Mouse (Mus musculus) retina, postnatal 7 days (tissue): Measurements from ENCODE around the gene Eef1akmt4.

Experiments used
- DNase-seq: peaks from one replicate; pipeline ENCODE4 v3.0.0-alpha.2; 2012; ENCODE audit warnings: low read depth, low spot score

The Eef1akmt4 gene

GRCm38 (mm10) chr16:20611357-20612227 lies at the start of gene Eef1akmt4, which contains the start of the genes Gm49333 and Alg3:
Eef1akmt4 (plus strand) TSS chr16:20611593.
Gm49333 (plus strand) TSS chr16:20611610.
Alg3 (minus strand) TSS chr16:20611735.
- DNase-seq, result peak; percentile 69

GRCm38 (mm10) chr16:20565075-20565474 lies 46.3 kb upstream of the Eef1akmt4 start:
- DNase-seq, result no peak

- DNase-seq, result no peak
Observed at GRCm38 (mm10) chr16:20589366-20589938, 21.9 kb upstream of the Eef1akmt4 start, which contains the start of gene Vwa5b2. Vwa5b2 (plus strand) TSS chr16:20589471.

- DNase-seq, result no peak
Observed at GRCm38 (mm10) chr16:20589939-20590679, 21.3 kb upstream of the Eef1akmt4 start.

GRCm38 (mm10) chr16:20590680-20591038 lies 20.7 kb upstream of the Eef1akmt4 start:
- DNase-seq, result no peak

- DNase-seq, result no peak
Observed at GRCm38 (mm10) chr16:20591076-20591705, 20.2 kb upstream of the Eef1akmt4 start.

GRCm38 (mm10) chr16:20595060-20595673 lies 16.2 kb upstream of the Eef1akmt4 start:
- peak; percentile 57 for DNase-seq

- no peak for DNase-seq
Observed at GRCm38 (mm10) chr16:20595737-20596136, 15.7 kb upstream of the Eef1akmt4 start.

GRCm38 (mm10) chr16:20596687-20597441 lies 14.5 kb upstream of the Eef1akmt4 start:
- no peak for DNase-seq

- DNase-seq, result no peak
Observed at GRCm38 (mm10) chr16:20600511-20600910, 10.9 kb upstream of the Eef1akmt4 start.

- DNase-seq, result no peak
Observed at GRCm38 (mm10) chr16:20604705-20605104, 6.7 kb upstream of the Eef1akmt4 start.

GRCm38 (mm10) chr16:20610501-20611356 lies 664 bp upstream of the Eef1akmt4 start:
- peak; percentile 75 for DNase-seq

- no peak for DNase-seq
Observed at GRCm38 (mm10) chr16:20619541-20620398, 8.4 kb downstream of the Eef1akmt4 start.

- no peak for DNase-seq
Observed at GRCm38 (mm10) chr16:20620399-20620735, 9.0 kb downstream of the Eef1akmt4 start.

- no peak for DNase-seq
Observed at GRCm38 (mm10) chr16:20620751-20621190, 9.4 kb downstream of the Eef1akmt4 start.

- DNase-seq, result no peak
Observed at GRCm38 (mm10) chr16:20621191-20621990, 10.0 kb downstream of the Eef1akmt4 start, which contains the start of gene Camk2n2. Camk2n2 (minus strand) TSS chr16:20621287.

GRCm38 (mm10) chr16:20621991-20622685 lies 10.7 kb downstream of the Eef1akmt4 start:
- no peak for DNase-seq
